Mouse (Mus musculus) embryonic fibroblast, embryonic 13.5 days (primary cell): ENCODE results near the gene Nde1.

ENCODE experiments used
- CTCF ChIP-seq: IDR thresholded peaks from 2 replicates; pipeline ENCODE4 v1.5.1; 2011; ENCODE audit warnings: mild to moderate bottlenecking, control low read depth, low read length, moderate library complexity, borderline replicate concordance; ENCODE audit not compliant: insufficient read depth
- POLR2A ChIP-seq: IDR thresholded peaks from 2 replicates; pipeline ENCODE4 v1.6.1; 2011; ENCODE audit warnings: low read depth, mild to moderate bottlenecking, control low read depth, low read length, moderate library complexity

GRCm38 (mm10) chr16:14180163-14180733, 17.2 kb downstream of the Nde1 start:
- no peak for TF ChIP-seq POLR2A
- no peak for TF ChIP-seq CTCF
